Mouse (Mus musculus): ENCODE measurements at regions not wholly inside any gene's neighbourhood (a gene's known extent, or its start where the extent isn't known, plus 50 kb on each side); places are given as distances from the start of the nearest gene placed in this dataset.

GRCm38 (mm10) chr17:45291052-45291451 lies 142.5 kb downstream of the Cdc5l start:
- no peak for DNase-seq

GRCm38 (mm10) chr17:45285621-45286189 lies 147.8 kb downstream of the Cdc5l start:
- no peak for DNase-seq

- no peak for DNase-seq
Observed at GRCm38 (mm10) chr17:45281554-45281953, 152.0 kb downstream of the Cdc5l start.

GRCm38 (mm10) chr17:45279811-45280205 lies 153.7 kb downstream of the Cdc5l start:
- no peak for DNase-seq

GRCm38 (mm10) chr17:45279075-45279810 lies 154.3 kb downstream of the Cdc5l start:
- no peak for DNase-seq

- no peak for DNase-seq
Observed at GRCm38 (mm10) chr17:45277516-45277915, 156.0 kb downstream of the Cdc5l start.

- DNase-seq, result no peak
Observed at GRCm38 (mm10) chr17:45276686-45277405, 156.7 kb downstream of the Cdc5l start.

- no peak for DNase-seq
Observed at GRCm38 (mm10) chr17:45274894-45275293, 158.6 kb downstream of the Cdc5l start.

- DNase-seq, result no peak
Observed at GRCm38 (mm10) chr17:45266776-45267175, 166.8 kb downstream of the Cdc5l start.

- DNase-seq, result no peak
Observed at GRCm38 (mm10) chr17:45265587-45265986, 167.9 kb downstream of the Cdc5l start.

- DNase-seq, result no peak
Observed at GRCm38 (mm10) chr17:45264434-45264833, 169.1 kb downstream of the Cdc5l start.

- no peak for DNase-seq
Observed at GRCm38 (mm10) chr17:45260421-45260820, 173.1 kb downstream of the Cdc5l start.

GRCm38 (mm10) chr17:45258007-45258406 lies 175.5 kb downstream of the Cdc5l start:
- DNase-seq, result no peak

- no peak for DNase-seq
Observed at GRCm38 (mm10) chr17:45252593-45253230, 180.8 kb downstream of the Cdc5l start.

- DNase-seq, result no peak
Observed at GRCm38 (mm10) chr17:45251034-45251730, 182.4 kb downstream of the Cdc5l start.

- DNase-seq, result no peak
Observed at GRCm38 (mm10) chr17:45250450-45250849, 183.1 kb downstream of the Cdc5l start.

- no peak for DNase-seq
Observed at GRCm38 (mm10) chr17:45247142-45248137, 186.1 kb downstream of the Cdc5l start.

- no peak for DNase-seq
Observed at GRCm38 (mm10) chr17:45244870-45245269, 188.7 kb downstream of the Cdc5l start.

- no peak for DNase-seq
Observed at GRCm38 (mm10) chr17:45243103-45243502, 190.4 kb downstream of the Cdc5l start.

- no peak for DNase-seq
Observed at GRCm38 (mm10) chr17:45242076-45242475, 191.5 kb downstream of the Cdc5l start.

- no peak for DNase-seq
Observed at GRCm38 (mm10) chr17:45240963-45241543, 192.5 kb downstream of the Cdc5l start.
